Mouse (Mus musculus) adrenal gland, adult (tissue): ENCODE measurements around the gene Ptpn1.

Experiments
- DNase-seq, 2 experiments: peaks; one replicate each; pipeline ENCODE4 v3.0.0; 2022 to 2023; ENCODE audit warnings: low spot score in 1 of 2; ENCODE audit not compliant: inconsistent age in 2 of 2

Ptpn1 gene

GRCm38 (mm10) chr2:167920960-167921495, 10.8 kb upstream of the Ptpn1 start:
- DNase-seq = no peak

GRCm38 (mm10) chr2:167921823-167922222, 10.0 kb upstream of the Ptpn1 start:
- peak in 1 of 2 experiments; percentile 49 for DNase-seq

GRCm38 (mm10) chr2:167924011-167924410, 7.8 kb upstream of the Ptpn1 start:
- DNase-seq = no peak

GRCm38 (mm10) chr2:167924803-167925604, 6.9 kb upstream of the Ptpn1 start:
- peak; percentile 89 to 97 for DNase-seq

- peak in 1 of 2 experiments; percentile 53 for DNase-seq
Measured at GRCm38 (mm10) chr2:167925841-167926800, 5.7 kb upstream of the Ptpn1 start.

- no peak for DNase-seq
Measured at GRCm38 (mm10) chr2:167928002-167928526, 3.8 kb upstream of the Ptpn1 start.

- no peak for DNase-seq
Measured at GRCm38 (mm10) chr2:167928972-167929371, 2.9 kb upstream of the Ptpn1 start.

- no peak for DNase-seq
Measured at GRCm38 (mm10) chr2:167930975-167931374, 882 bp upstream of the Ptpn1 start.

- peak in 1 of 2 experiments; percentile 69 for DNase-seq
Measured at GRCm38 (mm10) chr2:167932727-167933231, 922 bp downstream of the Ptpn1 start.

GRCm38 (mm10) chr2:167933397-167933796, 1.5 kb downstream of the Ptpn1 start:
- DNase-seq = no peak

GRCm38 (mm10) chr2:167935956-167936355, 4.1 kb downstream of the Ptpn1 start:
- no peak for DNase-seq

- DNase-seq = no peak
Measured at GRCm38 (mm10) chr2:167938786-167939185, 6.9 kb downstream of the Ptpn1 start.

GRCm38 (mm10) chr2:167939204-167939603, 7.3 kb downstream of the Ptpn1 start:
- no peak for DNase-seq

- DNase-seq = peak in 1 of 2 experiments; percentile 52
Measured at GRCm38 (mm10) chr2:167939632-167940399, 8.0 kb downstream of the Ptpn1 start.

- DNase-seq = no peak
Measured at GRCm38 (mm10) chr2:167940636-167941035, 8.8 kb downstream of the Ptpn1 start.

GRCm38 (mm10) chr2:167941320-167941719, 9.5 kb downstream of the Ptpn1 start:
- DNase-seq = no peak

GRCm38 (mm10) chr2:167941745-167942176, 9.9 kb downstream of the Ptpn1 start:
- DNase-seq = no peak

GRCm38 (mm10) chr2:167942199-167942925, 10.5 kb downstream of the Ptpn1 start:
- peak; percentile 85 to 92 for DNase-seq

GRCm38 (mm10) chr2:167942926-167943633, 11.2 kb downstream of the Ptpn1 start:
- peak; percentile 45 to 76 for DNase-seq
